Mouse (Mus musculus) lung, postnatal 10 days (tissue): ENCODE data around the gene Coq7.
A peak's percentile ranks its signal among the peaks of the same experiment; 100 is the strongest.

ENCODE experiments used
- DNase-seq: peaks from one replicate; pipeline ENCODE4 v3.0.0; 2021

The Coq7 gene

DNA sequence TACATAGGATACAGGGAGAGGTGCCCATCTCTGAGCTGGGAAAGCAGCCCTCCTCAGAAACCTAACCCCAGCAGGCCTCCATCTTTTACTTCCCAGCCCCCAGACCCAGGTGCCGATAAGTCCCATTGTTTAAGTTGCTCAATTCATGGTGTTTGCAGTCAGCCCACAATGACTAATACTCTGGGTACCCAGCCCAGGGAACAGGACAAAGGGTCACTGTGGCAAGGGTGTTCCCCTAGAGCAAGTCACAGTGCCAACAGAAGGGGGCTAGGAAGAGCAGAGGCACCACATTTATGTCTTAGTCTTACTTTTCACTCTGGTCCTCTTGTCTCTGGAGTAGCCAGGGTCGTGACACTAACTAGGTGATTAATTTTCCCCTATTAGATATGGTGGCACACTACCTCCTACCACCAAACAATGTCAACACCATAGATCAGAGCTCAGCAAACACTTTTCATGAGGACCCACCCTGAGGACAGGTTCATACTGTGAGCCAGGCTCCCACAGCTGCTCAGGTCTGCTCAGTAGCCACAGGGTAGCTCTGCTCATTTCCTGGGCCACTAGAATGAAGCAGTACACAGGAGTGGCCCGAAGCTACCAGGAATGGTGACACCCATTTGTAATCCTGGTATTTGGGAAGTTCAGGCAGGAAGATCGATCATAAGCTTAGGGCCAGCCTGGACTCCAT, 38.1 kb downstream of the Coq7 start:
- DNase-seq, result no peak

GRCm38 (mm10) chr7:118493892-118494291, 39.3 kb downstream of the Coq7 start:
- peak; percentile 60 for DNase-seq

GRCm38 (mm10) chr7:118491431-118492147, 41.6 kb downstream of the Coq7 start, which contains the start of gene Itpripl2:
Gene Itpripl2 (minus strand): TSS chr7:118491975.
- peak; percentile 93 for DNase-seq

- DNase-seq, result peak; percentile 61
These were observed 42.3 kb downstream of the Coq7 start for GRCm38 (mm10) chr7:118490666-118491430.

DNA sequence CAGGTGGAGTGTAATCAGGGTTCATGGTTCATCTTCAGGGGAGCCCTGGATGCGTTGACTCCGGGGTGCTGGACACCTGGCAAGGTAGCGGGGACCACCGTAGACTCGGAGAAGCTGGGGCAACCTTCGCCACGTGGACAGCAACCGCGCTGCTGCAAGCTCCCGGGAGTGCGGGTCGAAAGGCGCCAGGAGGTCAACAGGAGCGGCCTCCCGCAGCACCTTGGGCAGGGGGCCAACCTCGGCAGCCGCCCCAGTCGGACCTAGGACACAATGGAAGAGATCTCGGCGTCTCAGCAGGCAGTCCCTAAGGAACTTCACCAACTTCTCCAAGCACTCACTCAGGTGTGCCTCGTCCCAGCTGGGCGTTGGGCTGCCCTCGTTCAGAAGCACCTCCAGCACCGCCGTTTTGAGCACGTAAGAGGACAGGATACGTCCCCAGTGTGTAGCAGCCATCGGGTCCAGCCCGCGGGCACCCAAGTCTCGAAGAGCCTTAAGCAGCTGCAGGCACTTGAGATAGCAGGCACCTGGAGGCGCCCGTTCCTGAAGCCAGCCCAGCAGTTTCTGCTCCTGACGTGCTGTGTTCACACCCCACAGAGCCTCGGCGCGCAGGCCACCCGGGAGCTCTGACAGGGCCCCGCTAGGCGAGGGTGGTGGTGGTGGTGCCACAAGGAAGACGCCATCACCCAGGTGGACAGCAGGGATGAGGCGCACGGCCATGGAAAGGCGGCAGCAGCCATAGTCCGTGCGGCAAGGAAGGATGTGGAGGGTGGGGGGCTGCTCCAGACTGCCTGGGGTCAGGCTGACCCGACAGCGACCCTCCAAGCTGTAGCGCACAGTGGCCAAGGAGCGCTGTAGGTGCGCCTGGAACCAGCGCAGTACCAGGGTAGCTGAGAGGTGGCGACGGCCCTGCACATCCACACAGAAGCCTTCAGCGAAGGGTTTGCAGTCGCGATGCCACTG, 43.2 kb downstream of the Coq7 start:
- DNase-seq, result no peak

DNA sequence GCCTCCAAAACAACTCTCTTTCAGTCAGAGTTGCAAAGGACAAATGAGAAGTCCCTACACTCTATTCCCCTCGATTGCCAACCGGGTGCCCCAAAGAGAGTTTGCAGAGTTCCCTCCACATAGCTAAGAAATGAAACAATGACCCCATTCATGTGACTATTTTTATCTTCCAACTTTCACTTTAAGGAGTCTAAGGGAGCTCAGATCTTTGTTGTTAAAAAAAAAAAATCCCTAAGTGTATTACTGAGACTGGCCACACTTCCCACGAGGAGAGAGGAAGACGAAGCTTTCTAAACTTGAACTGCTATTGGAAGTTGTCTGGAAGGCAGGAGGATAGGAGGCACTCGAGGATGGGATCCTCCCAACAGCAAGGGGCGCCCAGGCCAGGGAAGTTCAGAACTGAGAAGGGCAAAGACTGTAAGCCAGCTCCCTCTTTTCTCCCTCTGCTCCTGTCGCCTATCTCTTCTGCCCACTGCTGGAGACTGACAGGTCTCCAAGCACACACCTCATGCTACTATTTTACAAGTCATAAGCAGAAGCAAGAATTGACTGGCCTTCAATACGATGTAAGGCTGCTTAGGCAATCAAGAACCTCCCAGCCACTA, 45.0 kb downstream of the Coq7 start:
- DNase-seq, result peak; percentile 40

GRCm38 (mm10) chr7:118486917-118487316, 46.2 kb downstream of the Coq7 start:
- DNase-seq, result no peak

DNA sequence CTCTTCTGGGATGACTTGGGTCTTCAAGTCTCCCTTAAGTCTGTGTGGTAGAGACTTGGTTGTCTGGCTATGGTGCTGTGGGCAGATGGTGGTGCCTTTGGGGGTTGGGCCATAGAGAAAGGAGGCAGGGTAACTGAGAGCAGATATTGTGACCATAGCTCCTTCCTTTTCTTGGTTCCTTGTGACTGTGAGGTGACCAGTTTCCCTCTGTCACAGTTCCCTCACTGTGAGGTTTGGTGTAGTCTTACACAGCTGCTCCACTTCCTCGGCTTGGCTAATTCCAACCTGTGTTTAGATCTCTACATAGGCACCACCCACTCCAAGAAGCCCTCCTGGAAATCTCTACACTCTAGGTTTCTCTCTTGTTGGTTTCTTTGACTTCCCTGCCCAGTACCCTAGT, 49.2 kb downstream of the Coq7 start:
- DNase-seq, result no peak

- no peak for DNase-seq
These were observed 51.2 kb downstream of the Coq7 start for GRCm38 (mm10) chr7:118482001-118482400.

GRCm38 (mm10) chr7:118481047-118481810, 51.9 kb downstream of the Coq7 start:
- DNase-seq, result no peak

DNA sequence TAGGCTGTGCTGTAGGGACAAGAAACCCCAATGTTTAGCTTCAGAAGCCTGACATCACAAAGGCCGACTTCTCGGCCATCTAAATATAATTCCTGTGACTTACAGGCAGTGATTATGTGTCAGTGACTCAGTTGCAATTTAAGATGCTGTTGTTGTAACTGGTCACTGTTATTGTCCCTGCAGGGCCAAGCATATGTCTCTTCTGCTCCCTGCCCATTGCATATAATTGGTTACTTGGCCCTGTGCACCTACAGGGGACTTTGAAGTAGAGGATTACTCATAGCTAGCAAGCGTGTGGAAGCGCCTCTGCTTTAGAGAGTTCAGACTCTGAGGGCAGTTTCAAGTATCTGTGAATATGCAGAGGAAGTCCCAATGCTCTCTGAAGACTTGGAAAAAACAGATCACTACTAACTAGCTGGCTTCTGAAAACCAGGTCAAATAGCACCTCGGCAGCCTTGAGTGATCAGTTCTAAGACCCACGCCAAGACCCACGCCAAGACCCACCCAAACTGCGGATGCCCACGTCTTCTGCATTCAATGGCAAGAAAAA, 52.9 kb downstream of the Coq7 start:
- no peak for DNase-seq

DNA sequence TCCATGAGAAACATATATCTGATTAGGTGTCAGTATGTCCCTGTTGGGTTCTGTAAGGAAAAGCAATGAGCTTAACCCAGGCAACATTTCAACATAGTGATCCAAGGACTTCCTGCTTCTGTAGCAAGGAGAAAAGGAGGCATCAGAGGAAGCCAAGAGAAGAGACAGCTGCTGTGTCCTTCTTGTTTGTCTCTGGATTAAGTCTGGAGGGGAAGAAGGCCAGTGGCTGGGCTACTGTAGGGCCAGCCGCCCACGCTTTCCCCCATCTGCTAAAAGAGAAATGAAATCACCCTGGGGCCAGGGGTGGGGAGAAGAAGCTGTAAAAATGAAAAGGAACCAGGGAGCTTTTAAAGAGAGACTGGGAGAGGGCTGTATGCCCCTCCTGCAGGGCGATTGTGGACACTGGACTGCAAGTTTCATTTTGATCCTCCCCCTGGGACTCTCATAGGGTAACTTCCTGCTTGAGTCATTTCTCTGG, 54.3 kb downstream of the Coq7 start:
- DNase-seq, result peak; percentile 71

GRCm38 (mm10) chr7:118476428-118476827, 56.7 kb downstream of the Coq7 start:
- no peak for DNase-seq

GRCm38 (mm10) chr7:118475008-118475705, 58.0 kb downstream of the Coq7 start:
- DNase-seq, result peak; percentile 57

DNA sequence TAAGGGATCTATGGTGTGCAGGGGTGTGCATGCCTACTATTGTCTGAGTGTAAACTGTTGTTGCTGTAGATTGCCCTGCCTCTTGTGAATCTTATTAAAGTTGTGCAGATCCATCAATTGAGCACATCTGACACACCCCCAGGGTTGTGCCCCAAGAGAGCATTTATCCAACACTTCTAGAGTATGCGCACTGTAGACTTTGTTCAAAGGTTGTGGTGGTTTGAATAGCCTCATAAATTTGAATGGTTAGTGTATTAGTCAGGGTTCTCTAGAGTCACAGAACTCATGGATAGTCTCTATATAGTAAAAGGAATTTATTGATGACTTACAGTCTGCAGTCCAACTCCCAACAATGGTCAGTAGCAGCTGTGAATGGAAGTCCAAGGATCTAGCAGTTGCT, 60.3 kb downstream of the Coq7 start:
- DNase-seq, result no peak

DNA sequence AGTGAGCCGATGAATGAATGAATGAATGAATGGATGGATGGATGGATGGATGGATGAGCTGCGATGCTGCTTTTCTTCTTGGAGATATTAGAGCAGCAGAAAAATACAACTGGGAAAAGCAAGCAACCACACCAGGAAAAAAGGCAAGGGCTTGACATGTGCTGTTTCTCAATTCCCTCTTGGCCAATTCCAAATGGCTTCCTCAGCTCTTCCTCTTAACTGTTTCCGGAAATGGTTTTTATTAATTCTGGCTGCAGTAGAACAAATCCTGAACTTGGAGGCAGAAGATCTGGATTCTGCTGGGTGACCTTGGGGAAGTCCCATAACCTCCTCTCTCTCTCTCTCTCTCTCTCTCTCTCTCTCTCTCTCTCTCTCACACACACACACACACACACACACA, 65.1 kb downstream of the Coq7 start:
- DNase-seq, result no peak

- DNase-seq, result peak; percentile 53
These were observed 68.7 kb downstream of the Coq7 start for GRCm38 (mm10) chr7:118464432-118464831.

GRCm38 (mm10) chr7:118462818-118463762, 70.1 kb downstream of the Coq7 start:
- peak; percentile 61 for DNase-seq
